In genomic region chr14:54224484-54225467, GRCm38 (mm10) we compare ENCODE assay signal across 10 mouse cellular contexts. TPM values are rescaled to one million over a fixed set of nuclear protein-coding genes. Genes with fewer than 3 reads are reported as not detected.
DNase-seq lines count a peak whose midpoint lies in the region.
"Had no signal": no experiment of that assay in that cellular context is flagged by ENCODE, and none has a peak within 500 bp of the region (broad histone marks: within the 10 kb centered on the region; RNA-seq: fewer than 3 reads in every experiment).

No protein-coding gene starts in this region.

- DNase-seq in heart, adult 11 months, result peak; percentile 94
- DNase-seq in heart, postnatal 25 days (ENCODE audit: low spot score), result no peak
- DNase-seq in testis, postnatal 14 days (ENCODE audit: low spot score), result peak; percentile 70
- DNase-seq in testis, postnatal 10 days (ENCODE audit: low spot score), result no peak
- DNase-seq in induced T-regulatory cell, adult 2 months (ENCODE audit: low read depth), result peak; percentile 95
- no peak for DNase-seq in urinary bladder, postnatal 10 days (ENCODE audit: low spot score)
- no peak for DNase-seq in right cerebral cortex, adult 18-20 months
- no peak for DNase-seq in gastrocnemius, postnatal 10 days
- DNase-seq: cerebellum, adult 18-20 months; liver, embryonic 13.5 days had no signal

- intact Hi-C loops in heart, postnatal 25 days (cut with DNase I), result loop anchor here (5.0 to 10.0 kb wide), 4 partner anchors 138 to 420 kb away; partner anchors contain the start of genes Ajuba, Cdh24, Gm17606 and Oxa1l

RNA-seq across cellular contexts. Expression of gene Dad1, which starts 29.1 kb away (rescaled TPM):
- total RNA-seq in heart, postnatal 25 days (2021), result 100 to 1,000 TPM; 103 to 112 TPM
- 10 to 100 TPM; 75.9 to 77.3 TPM for total RNA-seq in gastrocnemius, postnatal 10 days (2021)

RNA-seq across cellular contexts. Expression of gene Abhd4, which starts 29.2 kb away (rescaled TPM):
- total RNA-seq in heart, postnatal 25 days (2021), result 10 to 100 TPM; 44.6 to 44.8 TPM
- 10 to 100 TPM; 23.2 to 24.8 TPM for total RNA-seq in gastrocnemius, postnatal 10 days (2021)

RNA-seq across cellular contexts. Expression of gene Olfr49, which starts 60.0 kb away (rescaled TPM):
- not detected for total RNA-seq in heart, postnatal 25 days (2021)
- total RNA-seq in gastrocnemius, postnatal 10 days (2021), result not detected

Comparison
In these comparisons a context has a peak if more than half of its experiments do, and no peak if none do; other contexts are left out.
1. DNase-seq: peak in heart, adult 11 months (single experiment), testis, postnatal 14 days (single experiment) and induced T-regulatory cell, adult 2 months (single experiment); none in heart, postnatal 25 days (single experiment), testis, postnatal 10 days (single experiment), urinary bladder, postnatal 10 days (single experiment), right cerebral cortex, adult 18-20 months (single experiment) and gastrocnemius, postnatal 10 days (single experiment).